Mouse (Mus musculus): ENCODE data around the gene Atxn2.

GRCm38 (mm10) chr5:121711928-121712231, 743 bp downstream of the Atxn2 start:
- TF ChIP-seq CTCF (IDR thresholded peaks at IDR 0.05; ENCODE audit: borderline replicate concordance, insufficient read depth, low read length) (no peak), POLR2A (IDR thresholded peaks at IDR 0.05; ENCODE audit: low read depth, low read length) (no peak)

Measured in embryonic fibroblast, embryonic 13.5 days (primary cell).